Mouse (Mus musculus): Measurements from ENCODE around the gene Ccdc34. TPM values are rescaled to one million over a fixed set of nuclear protein-coding genes. Genes with fewer than 3 reads are reported as not detected.
"Not testable (repeated sequence)": the region's sequence is repeated elsewhere in the genome, so short reads cannot be mapped to it uniquely, and the experiment has no call there.

The Ccdc34 gene
- polyA plus RNA-seq, 1 experiment from 2014 or later: 47.6 TPM

DNA sequence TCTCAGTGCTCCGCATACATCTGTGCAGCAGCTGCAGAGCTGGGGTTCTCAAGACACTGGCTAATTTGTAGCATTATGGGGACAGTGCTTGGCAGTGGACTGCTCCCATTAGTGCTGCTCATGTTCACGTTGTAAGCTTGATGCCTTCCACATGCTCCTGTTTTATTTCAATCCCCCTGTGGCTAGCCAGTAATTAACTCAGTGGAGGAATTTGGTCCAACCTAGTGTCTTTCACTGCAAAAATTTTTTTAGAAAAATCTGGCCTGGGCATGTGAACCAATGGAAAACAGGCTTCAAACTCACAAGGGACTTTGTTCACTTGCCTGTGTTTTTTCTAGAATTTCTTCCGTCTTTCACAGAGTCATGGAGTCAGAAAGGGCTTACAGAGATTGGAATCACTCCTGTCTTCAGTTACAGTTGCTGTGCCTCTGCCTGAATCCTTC, 68.1 kb downstream of the Ccdc34 start:
- peak; percentile 77 for ATAC-seq (ENCODE audit: insufficient read depth, low FRiP score, low read depth)
- H3K27me3 ChIP-seq (replicated peaks): no peaks in the 10 kb centered on the region
- WGBS: 52% methylated on average over 3 of the region's 3 CpGs
- H3K4me2 ChIP-seq: no peak overlapping the region
- no peak overlapping the region for H3K9ac ChIP-seq
- H3K36me3 ChIP-seq: no peaks in the 10 kb centered on the region
- H3K4me3 ChIP-seq (replicated peaks): no peak overlapping the region
- H3K9me3 ChIP-seq: no peaks in the 10 kb centered on the region
- no peaks in the 10 kb centered on the region for H3K4me1 ChIP-seq
- H3K27ac ChIP-seq: peak overlapping the region; percentile 36; the same call in 1 of the 2 replicates

DNA sequence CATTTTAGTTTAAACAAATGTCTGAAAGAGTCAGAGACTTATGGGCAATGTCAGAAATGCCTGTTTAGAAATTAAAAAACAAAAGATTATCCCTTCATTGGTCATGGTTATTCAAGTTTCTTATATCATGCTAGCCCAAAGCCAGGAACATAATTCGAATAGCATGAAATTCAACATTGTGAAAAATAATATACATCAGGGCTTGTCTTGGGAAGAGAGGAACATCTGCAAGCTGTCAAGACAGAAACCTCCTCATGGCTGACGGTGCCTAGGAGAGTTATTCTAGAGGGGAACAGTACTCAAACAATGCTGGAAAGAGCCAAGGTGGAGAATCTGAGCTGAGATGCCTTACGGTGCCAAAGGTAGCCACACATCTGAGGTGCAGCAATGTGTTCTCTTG, 96.5 kb downstream of the Ccdc34 start:
- no peaks in the 10 kb centered on the region for H3K9me3 ChIP-seq
- no peak for ATAC-seq (ENCODE audit: insufficient read depth, low FRiP score, low read depth)
- H3K36me3 ChIP-seq: no peaks in the 10 kb centered on the region
- no peak overlapping the region for H3K27ac ChIP-seq
- WGBS: 52% methylated on average over 3 of the region's 3 CpGs
- H3K4me2 ChIP-seq: no peak overlapping the region
- H3K4me1 ChIP-seq: no peaks in the 10 kb centered on the region
- no peak overlapping the region for H3K9ac ChIP-seq
- no peak overlapping the region for H3K4me3 ChIP-seq (replicated peaks)
- H3K27me3 ChIP-seq (replicated peaks): no peaks in the 10 kb centered on the region

- Histone ChIP-seq H3K27ac (no peak overlapping the region), H3K4me2 (no peak overlapping the region), H3K9ac (no peak overlapping the region), H3K27me3 (replicated peaks) (no peaks in the 10 kb centered on the region), H3K9me3 (no peaks in the 10 kb centered on the region), H3K4me1 (no peaks in the 10 kb centered on the region; the same call in 1 of the 2 replicates), H3K4me3 (replicated peaks) (no peak overlapping the region), H3K36me3 (no peaks in the 10 kb centered on the region)
- 85% methylated on average over 2 of the region's 2 CpGs for WGBS
- no peak for ATAC-seq (ENCODE audit: insufficient read depth, low FRiP score, low read depth)
Observed at GRCm38 (mm10) chr2:110129396-110129795, 111.8 kb downstream of the Ccdc34 start.

- Histone ChIP-seq H3K4me1 (no peaks in the 10 kb centered on the region; the same call in 1 of the 2 replicates), H3K4me3 (replicated peaks) (no peak overlapping the region), H3K27me3 (replicated peaks) (no peaks in the 10 kb centered on the region), H3K27ac (no peak overlapping the region), H3K9ac (no peak overlapping the region), H3K4me2 (no peak overlapping the region), H3K9me3 (no peaks in the 10 kb centered on the region), H3K36me3 (no peaks in the 10 kb centered on the region)
- 26% methylated on average over 2 of the region's 2 CpGs for WGBS
- no peak for ATAC-seq (ENCODE audit: insufficient read depth, low FRiP score, low read depth)
Observed at GRCm38 (mm10) chr2:110131573-110131972, 114.0 kb downstream of the Ccdc34 start.

GRCm38 (mm10) chr2:110133356-110134115, 115.9 kb downstream of the Ccdc34 start:
- H3K36me3 ChIP-seq: no peaks in the 10 kb centered on the region
- H3K4me2 ChIP-seq: no peak overlapping the region
- H3K9me3 ChIP-seq: no peaks in the 10 kb centered on the region
- no peaks in the 10 kb centered on the region for H3K27me3 ChIP-seq (replicated peaks)
- no peak overlapping the region for H3K9ac ChIP-seq
- WGBS: 74% methylated on average over 3 of the region's 3 CpGs
- no peaks in the 10 kb centered on the region; the same call in 1 of the 2 replicates for H3K4me1 ChIP-seq
- no peak overlapping the region for H3K4me3 ChIP-seq (replicated peaks)
- no peak for ATAC-seq (ENCODE audit: insufficient read depth, low FRiP score, low read depth)
- no peak overlapping the region for H3K27ac ChIP-seq

DNA sequence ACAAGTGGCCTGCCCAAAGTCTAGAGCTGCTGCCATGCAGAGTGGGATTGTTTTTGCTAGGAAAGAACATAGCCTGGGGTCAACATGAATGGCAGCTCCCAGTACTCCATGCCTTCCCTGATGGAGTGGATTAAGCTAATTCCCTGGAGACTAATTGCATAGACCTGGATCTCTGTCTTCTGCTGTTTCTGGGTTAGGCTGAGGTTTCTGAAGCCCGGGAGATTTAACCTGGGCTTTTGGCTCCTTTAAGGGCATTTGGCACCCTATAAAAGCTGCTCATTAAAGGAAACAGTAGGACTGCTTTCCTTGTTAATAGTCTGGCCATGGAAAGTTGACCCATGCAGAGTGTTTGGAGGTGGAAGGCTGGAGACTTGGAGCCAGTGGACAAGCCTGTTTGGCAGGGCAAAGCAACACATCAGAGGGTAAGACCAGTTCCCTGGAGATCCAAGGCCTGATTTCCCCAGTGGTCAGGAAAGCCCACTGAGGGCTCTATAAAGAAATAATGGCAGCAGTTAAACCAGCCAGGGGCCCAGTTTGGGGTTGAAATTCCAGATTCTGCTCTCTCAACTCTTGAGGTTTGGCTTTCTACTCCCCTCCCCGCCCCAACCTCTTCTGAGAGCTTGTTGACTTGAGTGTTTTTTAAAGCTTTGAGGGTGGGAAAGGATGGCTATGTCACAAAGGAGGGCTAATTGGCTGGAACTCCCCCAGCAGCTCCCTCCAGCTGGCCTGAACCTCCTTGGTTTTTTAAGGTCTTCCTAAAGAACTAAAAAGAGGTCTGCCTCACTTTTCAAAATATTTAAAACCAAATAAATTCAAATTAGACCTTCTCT, 117.4 kb downstream of the Ccdc34 start:
- 62% methylated on average over 2 of the region's 2 CpGs for WGBS
- no peak overlapping the region for H3K9ac ChIP-seq

DNA sequence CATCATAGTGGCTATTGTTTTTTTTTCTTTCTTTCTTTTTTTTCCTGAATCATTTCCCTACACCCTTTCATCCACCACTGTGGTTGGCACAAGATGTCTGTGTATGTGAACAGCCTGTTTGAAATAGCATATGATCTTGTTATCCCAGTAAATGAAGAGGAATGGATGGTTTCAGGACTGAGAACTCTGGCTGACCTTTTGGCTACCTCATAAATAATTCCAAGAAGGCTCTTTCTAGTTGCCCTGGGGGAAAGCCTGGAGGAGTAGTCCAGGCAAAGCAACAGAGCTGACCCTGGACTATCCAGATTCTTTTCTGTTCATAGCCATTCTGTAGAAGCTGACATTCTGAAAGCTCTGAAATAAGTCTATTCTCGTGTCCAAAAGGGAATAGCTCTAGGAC, 119.7 kb downstream of the Ccdc34 start:
- Histone ChIP-seq H3K27ac (no peak overlapping the region), H3K27me3 (replicated peaks) (no peaks in the 10 kb centered on the region), H3K36me3 (no peaks in the 10 kb centered on the region), H3K9me3 (no peaks in the 10 kb centered on the region), H3K9ac (no peak overlapping the region), H3K4me1 (no peaks in the 10 kb centered on the region), H3K4me2 (no peak overlapping the region), H3K4me3 (replicated peaks) (no peak overlapping the region)
- ATAC-seq (ENCODE audit: insufficient read depth, low FRiP score, low read depth): no peak
- 67% methylated on average over 1 of the region's 1 CpGs for WGBS

More for the DNA sequence above, 117.4 kb downstream of the Ccdc34 start:
- no peaks in the 10 kb centered on the region; the same call in 1 of the 2 replicates for H3K4me1 ChIP-seq
- no peaks in the 10 kb centered on the region for H3K9me3 ChIP-seq
- H3K4me3 ChIP-seq (replicated peaks): no peak overlapping the region
- no peak overlapping the region for H3K4me2 ChIP-seq
- no peaks in the 10 kb centered on the region for H3K36me3 ChIP-seq
- no peaks in the 10 kb centered on the region for H3K27me3 ChIP-seq (replicated peaks)
- ATAC-seq (ENCODE audit: insufficient read depth, low FRiP score, low read depth): no peak
- H3K27ac ChIP-seq: no peak overlapping the region

GRCm38 (mm10) chr2:110138096-110138495, 120.5 kb downstream of the Ccdc34 start:
- no peak for ATAC-seq (ENCODE audit: insufficient read depth, low FRiP score, low read depth)
- H3K4me3 ChIP-seq (replicated peaks): no peak overlapping the region
- no peak overlapping the region for H3K9ac ChIP-seq
- no peaks in the 10 kb centered on the region for H3K27me3 ChIP-seq (replicated peaks)
- no peaks in the 10 kb centered on the region for H3K9me3 ChIP-seq
- no peaks in the 10 kb centered on the region for H3K36me3 ChIP-seq
- H3K27ac ChIP-seq: no peak overlapping the region
- no peaks in the 10 kb centered on the region for H3K4me1 ChIP-seq
- 92% methylated on average over 1 of the region's 1 CpGs for WGBS
- no peak overlapping the region for H3K4me2 ChIP-seq

- H3K9ac ChIP-seq; H3K9me3 ChIP-seq; H3K27me3 ChIP-seq (replicated peaks); ATAC-seq (ENCODE audit: insufficient read depth, low FRiP score, low read depth); H3K4me2 ChIP-seq; H3K27ac ChIP-seq; H3K36me3 ChIP-seq; H3K4me1 ChIP-seq; H3K4me3 ChIP-seq (replicated peaks): not testable (repeated sequence)
Observed at GRCm38 (mm10) chr2:110147980-110148379, 130.4 kb downstream of the Ccdc34 start.

DNA sequence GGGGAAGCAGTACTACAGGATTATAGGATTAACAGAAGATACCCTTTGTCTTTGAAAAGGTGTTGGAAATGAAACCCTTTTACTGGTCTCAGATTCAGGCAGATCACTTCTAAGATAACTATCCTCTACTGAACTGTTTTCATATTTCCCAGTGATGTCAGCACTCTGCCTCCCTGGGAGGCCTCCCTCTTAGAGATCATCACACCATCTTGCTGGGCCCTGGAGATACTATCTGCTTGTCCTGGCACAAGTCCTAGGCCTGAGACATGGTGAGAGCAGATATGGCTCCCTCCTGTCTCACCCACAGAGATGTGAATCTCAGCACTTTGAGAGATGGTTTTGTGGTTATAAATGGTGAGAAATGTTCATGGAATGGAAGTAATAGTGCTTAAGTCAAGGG, 131.6 kb downstream of the Ccdc34 start:
- Histone ChIP-seq H3K9me3 (no peaks in the 10 kb centered on the region), H3K4me2 (no peak overlapping the region), H3K4me1 (no peaks in the 10 kb centered on the region), H3K27ac (no peak overlapping the region), H3K27me3 (replicated peaks) (no peaks in the 10 kb centered on the region), H3K9ac (no peak overlapping the region), H3K36me3 (no peaks in the 10 kb centered on the region), H3K4me3 (replicated peaks) (no peak overlapping the region)
- ATAC-seq (ENCODE audit: insufficient read depth, low FRiP score, low read depth): no peak

- no peak overlapping the region for H3K4me3 ChIP-seq (replicated peaks)
- no peak overlapping the region for H3K9ac ChIP-seq
- H3K9me3 ChIP-seq: no peaks in the 10 kb centered on the region
- no peaks in the 10 kb centered on the region for H3K4me1 ChIP-seq
- H3K4me2 ChIP-seq: no peak overlapping the region
- H3K27ac ChIP-seq: no peak overlapping the region
- no peaks in the 10 kb centered on the region for H3K27me3 ChIP-seq (replicated peaks)
- no peaks in the 10 kb centered on the region for H3K36me3 ChIP-seq
- 72% methylated on average over 2 of the region's 2 CpGs for WGBS
- peak; percentile 43; the same call in 1 of the 2 replicates for ATAC-seq (ENCODE audit: insufficient read depth, low FRiP score, low read depth)
Observed at GRCm38 (mm10) chr2:110156321-110156720, 138.7 kb downstream of the Ccdc34 start.

DNA sequence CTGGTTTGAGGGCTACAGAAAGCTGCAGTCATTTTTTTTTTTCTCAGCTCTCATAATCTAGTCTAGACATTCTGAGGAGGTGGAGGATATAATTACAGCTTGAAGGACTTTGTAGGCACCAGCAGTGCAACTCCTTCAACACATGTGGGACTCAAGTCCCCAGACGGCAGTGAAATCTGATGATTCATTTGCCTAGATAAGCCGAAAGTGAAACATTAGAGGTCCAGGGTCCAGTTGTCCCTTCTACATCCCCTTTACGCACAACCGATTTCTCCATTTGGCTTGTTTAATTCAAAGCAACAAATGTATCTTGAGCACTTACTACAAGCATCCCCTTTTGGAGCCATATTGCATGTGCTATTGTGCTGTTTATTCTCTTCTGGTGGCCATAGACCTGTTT, 147.4 kb downstream of the Ccdc34 start:
- no peak for ATAC-seq (ENCODE audit: insufficient read depth, low FRiP score, low read depth)
- H3K27me3 ChIP-seq (replicated peaks): no peaks in the 10 kb centered on the region
- 88% methylated on average over 4 of the region's 4 CpGs for WGBS

More for the DNA sequence above, 147.4 kb downstream of the Ccdc34 start:
- H3K4me2 ChIP-seq: no peak overlapping the region
- no peaks in the 10 kb centered on the region for H3K9me3 ChIP-seq
- no peak overlapping the region for H3K4me3 ChIP-seq (replicated peaks)
- H3K4me1 ChIP-seq: no peaks in the 10 kb centered on the region
- no peak overlapping the region for H3K9ac ChIP-seq
- H3K27ac ChIP-seq: no peak overlapping the region
- no peaks in the 10 kb centered on the region for H3K36me3 ChIP-seq
